Mouse (Mus musculus) MEL-GATA-1-ER (cell line): ENCODE data around the gene Abi1.
"Not testable (repeated sequence)": the region's sequence is repeated elsewhere in the genome, so short reads cannot be mapped to it uniquely, and the experiment has no call there.

ENCODE experiments used
- DNase-seq: peaks from one replicate; pipeline ENCODE4 v3.0.0-alpha.2; 2012; ENCODE audit warnings: low read depth; ENCODE audit errors: extremely low read depth

The Abi1 gene

GRCm38 (mm10) chr2:23034692-23035435, 5.2 kb downstream of the Abi1 start:
- no peak for DNase-seq

GRCm38 (mm10) chr2:23030631-23031030, 9.4 kb downstream of the Abi1 start:
- no peak for DNase-seq

DNA sequence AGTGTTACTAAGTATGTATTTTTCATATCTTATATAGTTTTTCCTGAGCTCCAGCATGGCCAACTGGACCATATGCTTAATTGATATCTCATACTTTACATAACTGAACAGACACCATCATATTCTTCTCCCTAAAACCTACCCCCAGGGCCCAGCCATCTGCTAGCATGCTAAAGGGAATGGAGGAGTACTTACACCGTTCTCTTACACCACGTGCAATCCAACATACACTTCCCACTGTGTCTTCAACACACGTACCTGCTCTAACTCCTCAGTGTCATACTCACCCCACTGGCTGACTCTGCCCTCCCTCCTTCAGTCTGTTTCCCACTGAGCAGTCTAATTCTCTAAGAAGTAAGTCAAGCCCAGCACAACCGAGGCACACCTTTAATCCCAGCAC, 11.2 kb downstream of the Abi1 start:
- no peak for DNase-seq

- no peak for DNase-seq
These were observed 13.7 kb downstream of the Abi1 start for GRCm38 (mm10) chr2:23026379-23026778.

GRCm38 (mm10) chr2:23023714-23024282, 16.2 kb downstream of the Abi1 start:
- DNase-seq, result no peak

GRCm38 (mm10) chr2:23023023-23023422, 17.0 kb downstream of the Abi1 start:
- DNase-seq, result no peak

DNA sequence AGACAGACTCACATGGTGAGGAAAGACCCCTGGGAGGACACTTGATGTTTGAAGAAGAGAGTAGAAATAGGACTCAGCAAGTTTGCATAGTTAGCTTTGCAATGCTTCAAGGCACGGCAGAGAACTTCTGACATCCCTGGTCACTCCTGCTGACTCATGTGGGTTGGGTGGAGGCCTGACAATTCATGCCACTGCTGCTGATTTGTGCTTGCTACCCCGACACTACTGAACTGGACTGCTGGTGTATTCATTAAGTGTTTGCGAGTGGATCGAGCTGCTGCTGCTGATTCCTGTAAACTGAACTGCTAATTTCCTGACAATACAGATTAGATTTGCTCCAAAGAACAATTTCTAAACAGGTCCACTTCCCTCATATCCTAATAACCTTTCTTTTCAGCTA, 18.3 kb downstream of the Abi1 start:
- DNase-seq, result no peak

- DNase-seq, result no peak
These were observed 18.7 kb downstream of the Abi1 start for GRCm38 (mm10) chr2:23021320-23021719.

DNA sequence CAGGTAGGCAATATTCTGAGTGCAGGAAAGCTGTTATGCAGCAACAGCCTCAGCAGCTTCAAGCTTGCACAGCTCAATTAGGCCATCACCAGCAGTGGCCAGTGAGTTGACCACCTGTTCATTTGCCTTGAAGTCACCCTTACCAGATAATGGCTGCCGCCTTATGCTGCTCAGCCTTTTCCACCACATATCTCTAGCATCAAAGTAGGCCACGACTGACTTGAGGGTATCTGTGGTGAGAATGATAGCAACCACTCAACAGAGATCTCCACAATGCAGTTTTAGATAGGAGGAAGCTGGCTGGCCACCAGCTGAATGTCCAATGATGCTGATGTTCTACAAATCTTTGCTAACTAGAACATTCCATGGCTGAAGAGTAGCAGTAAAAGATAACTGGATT, 20.9 kb downstream of the Abi1 start:
- no peak for DNase-seq

GRCm38 (mm10) chr2:23016121-23016520, 23.9 kb downstream of the Abi1 start:
- no peak for DNase-seq

- DNase-seq, result no peak
These were observed 24.7 kb downstream of the Abi1 start for GRCm38 (mm10) chr2:23015335-23015734.

- not testable (repeated sequence) for DNase-seq
These were observed 25.1 kb downstream of the Abi1 start for GRCm38 (mm10) chr2:23014935-23015334.

- no peak for DNase-seq
These were observed 31.8 kb downstream of the Abi1 start for GRCm38 (mm10) chr2:23008256-23008655.

- DNase-seq, result no peak
These were observed 32.5 kb downstream of the Abi1 start for GRCm38 (mm10) chr2:23007577-23007976.

DNA sequence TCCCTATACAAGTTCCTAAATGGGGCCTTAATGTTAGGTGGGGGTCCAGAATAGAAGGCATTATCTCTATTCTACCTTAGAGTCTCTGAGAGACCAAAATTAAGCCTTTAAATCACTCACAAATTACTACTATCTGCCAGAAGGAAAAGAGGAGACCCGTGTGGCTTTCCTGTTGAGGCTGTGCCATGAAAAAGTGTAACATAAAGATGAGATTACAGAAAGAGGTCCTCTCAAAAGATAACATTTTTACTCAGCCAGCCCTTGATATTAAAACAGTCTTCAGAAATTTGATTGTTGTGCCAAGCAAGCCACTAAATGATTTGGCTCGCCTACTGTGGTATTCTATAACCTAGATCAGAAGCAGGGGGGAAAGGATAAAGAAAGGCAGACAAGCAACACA, 32.9 kb downstream of the Abi1 start:
- no peak for DNase-seq

DNA sequence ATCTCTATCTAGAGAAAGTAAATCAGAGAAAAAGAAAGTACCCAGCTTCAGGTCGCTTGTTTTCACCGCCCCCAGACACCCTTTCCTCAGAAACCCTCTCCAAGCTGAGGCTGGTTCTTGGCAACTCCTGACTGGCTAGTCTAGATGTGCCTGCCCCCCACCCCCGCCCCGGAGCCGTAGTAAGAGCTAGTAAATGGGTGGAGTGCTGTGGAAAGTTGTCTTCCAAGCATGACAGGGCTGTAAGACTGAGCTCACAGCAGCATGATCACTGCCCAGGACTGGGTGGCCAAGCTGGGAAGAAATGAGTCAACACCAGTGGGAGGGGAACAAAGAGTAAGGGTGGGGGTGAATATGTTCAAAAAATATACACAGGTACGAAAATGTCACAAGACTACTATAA, 33.8 kb downstream of the Abi1 start:
- no peak for DNase-seq

DNA sequence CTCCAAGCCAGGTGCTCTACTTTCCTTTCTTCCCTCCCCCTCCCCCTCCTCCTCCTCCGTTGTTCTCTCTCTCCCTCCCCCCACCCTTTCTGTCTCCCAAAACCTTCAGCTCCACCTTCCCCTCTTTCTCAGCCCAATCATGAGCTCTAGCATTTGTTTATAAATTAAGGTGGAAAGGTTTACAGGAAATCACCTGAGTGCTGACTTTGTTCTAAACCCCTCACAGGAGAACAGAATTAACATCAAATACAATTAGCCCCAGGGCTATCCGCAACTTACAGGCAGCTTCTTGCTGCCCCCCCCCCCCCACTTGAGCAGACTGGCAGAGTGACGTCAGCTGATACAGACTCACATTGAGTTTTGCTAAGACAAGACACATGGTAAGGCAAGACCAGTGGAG, 37.4 kb downstream of the Abi1 start:
- DNase-seq, result no peak

GRCm38 (mm10) chr2:22999620-23000019, 40.4 kb downstream of the Abi1 start:
- DNase-seq, result no peak

GRCm38 (mm10) chr2:22998804-22999203, 41.2 kb downstream of the Abi1 start:
- peak; percentile 21 for DNase-seq

- no peak for DNase-seq
These were observed 42.0 kb downstream of the Abi1 start for GRCm38 (mm10) chr2:22998015-22998414.

DNA sequence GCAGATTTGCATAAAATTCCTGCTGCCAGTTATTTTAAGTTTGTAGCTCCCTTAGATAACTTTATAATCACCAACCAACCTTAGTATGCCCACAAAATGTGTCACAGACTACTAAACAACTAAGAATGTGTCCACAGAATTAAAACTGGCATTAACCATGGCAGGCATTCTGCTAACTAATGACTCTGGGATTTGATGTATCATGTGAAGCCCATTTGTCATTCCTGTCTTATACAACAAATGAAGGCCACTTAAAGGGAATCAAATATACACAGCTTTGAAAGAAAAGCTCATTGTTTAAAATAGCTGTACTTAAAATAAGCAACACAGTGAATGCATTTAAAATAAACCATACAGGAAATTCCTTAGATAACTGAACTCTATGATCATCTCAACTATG, 44.0 kb downstream of the Abi1 start:
- DNase-seq, result no peak

DNA sequence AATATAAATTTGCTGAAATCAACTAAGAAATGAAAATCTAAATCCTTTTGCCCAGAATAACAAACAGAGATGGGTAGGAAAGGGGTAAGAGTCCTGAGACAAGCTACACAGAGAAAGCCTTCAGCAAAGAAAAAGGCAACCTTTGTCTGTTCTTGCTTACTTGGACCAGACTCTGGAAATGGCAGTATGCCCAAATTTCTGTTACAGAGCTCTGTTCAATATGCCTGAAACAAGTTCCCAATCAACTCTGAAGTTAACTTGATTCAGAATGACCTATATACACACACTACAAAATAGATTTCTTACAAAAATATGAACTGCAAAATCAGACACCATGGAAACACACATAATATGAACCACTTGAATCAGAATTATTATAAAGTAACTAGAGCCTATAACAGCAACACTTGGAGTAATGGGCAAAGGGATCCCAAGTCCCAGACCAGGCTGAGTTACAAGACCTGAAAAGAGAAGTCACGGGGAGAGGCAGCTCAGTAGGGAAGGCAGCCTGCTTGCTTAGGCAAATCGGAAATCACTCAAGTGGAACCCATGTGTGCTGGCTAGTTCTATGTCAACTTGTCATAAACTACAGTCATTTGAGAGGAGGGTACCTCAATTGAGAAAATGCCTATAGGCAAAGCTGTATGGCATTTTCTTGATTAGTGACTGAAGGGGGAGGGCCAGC, 53.9 kb downstream of the Abi1 start:
- no peak for DNase-seq
